Mouse (Mus musculus) right cerebral cortex, postnatal 14 days (tissue): ENCODE data around the gene Spem2.
"Not testable (repeated sequence)": the region's sequence is repeated elsewhere in the genome, so short reads cannot be mapped to it uniquely, and the experiment has no call there.

Source experiments
- DNase-seq: peaks from one replicate; pipeline ENCODE4 v3.0.0; 2022

Spem2 gene

GRCm38 (mm10) chr11:69818365-69818764, at the start of gene Spem2:
TSS of gene Spem2 (minus strand) at chr11:69818465.
- DNase-seq = no peak

- no peak for DNase-seq
These were observed 49.1 kb upstream of the Spem2 start for GRCm38 (mm10) chr11:69867335-69867734.

- DNase-seq = no peak
These were observed 47.3 kb upstream of the Spem2 start for GRCm38 (mm10) chr11:69865561-69865960.

GRCm38 (mm10) chr11:69864138-69864860, 46.0 kb upstream of the Spem2 start:
- no peak for DNase-seq

GRCm38 (mm10) chr11:69863729-69864128, 45.5 kb upstream of the Spem2 start:
- not testable (repeated sequence) for DNase-seq

GRCm38 (mm10) chr11:69858113-69858998, 40.1 kb upstream of the Spem2 start, which contains the start of gene Tnk1:
TSS of gene Tnk1 (minus strand) at chr11:69858730.
- no peak for DNase-seq

- no peak for DNase-seq
These were observed 37.1 kb upstream of the Spem2 start for GRCm38 (mm10) chr11:69855347-69855746.

GRCm38 (mm10) chr11:69854680-69855079, 36.4 kb upstream of the Spem2 start:
- DNase-seq = no peak

GRCm38 (mm10) chr11:69853994-69854393, 35.7 kb upstream of the Spem2 start:
- DNase-seq = no peak

- no peak for DNase-seq
These were observed 32.5 kb upstream of the Spem2 start for GRCm38 (mm10) chr11:69850754-69851153.

GRCm38 (mm10) chr11:69849884-69850283, 31.6 kb upstream of the Spem2 start:
- no peak for DNase-seq

GRCm38 (mm10) chr11:69849128-69849527, 30.9 kb upstream of the Spem2 start:
- DNase-seq = no peak

GRCm38 (mm10) chr11:69848021-69848420, 29.8 kb upstream of the Spem2 start:
- no peak for DNase-seq

- no peak for DNase-seq
These were observed 28.7 kb upstream of the Spem2 start for GRCm38 (mm10) chr11:69846738-69847688.

GRCm38 (mm10) chr11:69846198-69846680, 28.0 kb upstream of the Spem2 start, which contains the start of gene Plscr3:
TSS of gene Plscr3 (plus strand) at chr11:69846376.
- peak; percentile 81 for DNase-seq

- DNase-seq = no peak
These were observed 20.4 kb upstream of the Spem2 start for GRCm38 (mm10) chr11:69838714-69839104.

GRCm38 (mm10) chr11:69837952-69838713, 19.9 kb upstream of the Spem2 start, which contains the start of gene Tmem256:
TSS of gene Tmem256 (plus strand) at chr11:69838514.
- DNase-seq = peak; percentile 94

GRCm38 (mm10) chr11:69837604-69837951, 19.3 kb upstream of the Spem2 start, which contains the start of gene Nlgn2:
TSS of gene Nlgn2 (minus strand) at chr11:69837784.
- DNase-seq = peak; percentile 82

GRCm38 (mm10) chr11:69836703-69837576, 18.7 kb upstream of the Spem2 start:
- DNase-seq = peak; percentile 47

GRCm38 (mm10) chr11:69835966-69836335, 17.7 kb upstream of the Spem2 start:
- DNase-seq = no peak
